Mouse (Mus musculus): ENCODE data around the gene Anxa3. TPM values are rescaled to one million over a fixed set of nuclear protein-coding genes. Genes with fewer than 3 reads are reported as not detected.

Anxa3 gene
- polyA plus RNA-seq, 1 experiment: 5.7 TPM

DNA sequence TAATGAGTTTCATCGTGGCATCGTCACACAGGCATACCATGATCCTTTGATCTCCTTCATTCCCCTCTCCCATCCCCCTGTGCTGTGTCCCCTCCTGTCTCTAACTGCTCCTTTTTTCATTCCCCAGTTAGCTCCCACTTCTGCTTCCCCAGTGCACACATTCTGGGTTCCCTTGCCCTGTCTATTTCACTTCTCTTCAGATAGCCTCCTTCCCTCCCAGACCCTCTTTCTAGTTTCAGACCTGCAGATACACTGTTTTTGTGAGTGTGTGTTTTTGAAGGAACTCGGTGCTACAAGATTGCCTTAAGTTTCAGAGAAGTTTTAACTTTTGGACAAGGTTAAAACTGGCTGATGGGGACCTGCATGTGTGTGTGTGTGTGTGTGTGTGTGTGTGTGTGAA is 88.5 kb downstream of the Anxa3 start:
- WGBS: 68% methylated on average over 3 of the region's 3 CpGs
- DNase-seq (ENCODE audit: low read depth in 1 of 2, low spot score in 2 of 2): no peak
- Histone ChIP-seq H3K27ac (ENCODE audit: insufficient read depth, low read length) (no peak overlapping the region), H3K36me3 (ENCODE audit: control insufficient read depth, insufficient read depth, low read length) (no peaks in the 10 kb centered on the region), H3K4me1 (ENCODE audit: control insufficient read depth, insufficient read depth, insufficient read length) (no peaks in the 10 kb centered on the region), H3K4me3 (ENCODE audit: extremely low read depth, insufficient read depth, insufficient read length) (no peak overlapping the region), H3K27me3 (ENCODE audit: control insufficient read depth, insufficient read depth, low read length) (no peaks in the 10 kb centered on the region)
- no peak for TF ChIP-seq POLR2A (IDR thresholded peaks at IDR 0.05; ENCODE audit: low read depth, low read length)
- no peak for TF ChIP-seq CTCF (IDR thresholded peaks at IDR 0.05; ENCODE audit: extremely low read depth, insufficient read depth, insufficient read length, insufficient replicate concordance)

DNA sequence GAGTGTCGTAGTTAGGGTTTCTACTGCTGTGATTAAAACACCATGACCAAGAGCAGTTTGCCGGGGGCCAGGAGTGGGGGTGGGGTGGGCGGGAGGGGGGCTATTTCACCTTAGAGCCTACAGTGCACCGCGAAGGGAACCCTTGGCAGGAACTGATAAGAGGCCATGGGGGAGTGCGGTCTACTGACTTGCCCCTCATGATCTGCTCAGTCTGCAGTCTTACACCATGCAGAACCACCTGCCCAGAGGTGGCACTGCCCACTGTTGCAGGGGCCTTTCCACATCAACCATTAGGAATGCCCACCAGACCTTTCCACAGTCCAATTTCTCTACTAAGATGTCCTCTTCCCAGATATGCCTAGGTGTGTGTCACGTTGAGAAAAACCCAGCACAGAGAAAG is 92.1 kb downstream of the Anxa3 start:
- WGBS: 45% methylated on average over 7 of the region's 7 CpGs
- TF ChIP-seq POLR2A (IDR thresholded peaks at IDR 0.05; ENCODE audit: low read depth, low read length) (no peak), CTCF (IDR thresholded peaks at IDR 0.05; ENCODE audit: extremely low read depth, insufficient read depth, insufficient read length, insufficient replicate concordance) (no peak)
- Histone ChIP-seq H3K27me3 (ENCODE audit: control insufficient read depth, insufficient read depth, low read length) (no peaks in the 10 kb centered on the region), H3K27ac (ENCODE audit: insufficient read depth, low read length) (no peak overlapping the region), H3K36me3 (ENCODE audit: control insufficient read depth, insufficient read depth, low read length) (no peaks in the 10 kb centered on the region), H3K4me1 (ENCODE audit: control insufficient read depth, insufficient read depth, insufficient read length) (no peaks in the 10 kb centered on the region), H3K4me3 (ENCODE audit: extremely low read depth, insufficient read depth, insufficient read length) (no peak overlapping the region)
- no peak for DNase-seq (ENCODE audit: low read depth in 1 of 2, low spot score in 2 of 2)

DNA sequence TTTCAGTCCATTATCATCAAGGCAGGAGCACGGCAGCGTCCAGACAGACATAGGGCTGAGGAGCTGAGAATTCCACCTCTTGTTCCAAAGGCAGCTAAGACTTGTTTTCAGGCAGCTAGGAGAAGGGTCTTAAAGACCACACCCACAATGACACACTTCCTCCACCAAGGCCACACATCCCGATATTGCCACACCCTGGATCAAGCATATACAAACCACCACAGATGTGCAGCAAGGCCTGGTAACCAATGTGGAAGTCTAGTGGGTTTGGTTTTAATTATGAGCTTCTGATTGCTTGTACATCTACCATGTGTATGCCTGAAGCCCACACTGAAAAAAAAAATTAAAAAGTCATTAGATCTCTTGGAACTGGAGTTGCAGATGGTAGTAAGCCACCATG is 95.3 kb downstream of the Anxa3 start:
- Histone ChIP-seq H3K4me1 (ENCODE audit: control insufficient read depth, insufficient read depth, insufficient read length) (no peaks in the 10 kb centered on the region), H3K27me3 (ENCODE audit: control insufficient read depth, insufficient read depth, low read length) (no peaks in the 10 kb centered on the region), H3K4me3 (ENCODE audit: extremely low read depth, insufficient read depth, insufficient read length) (no peak overlapping the region), H3K36me3 (ENCODE audit: control insufficient read depth, insufficient read depth, low read length) (no peaks in the 10 kb centered on the region), H3K27ac (ENCODE audit: insufficient read depth, low read length) (no peak overlapping the region)
- TF ChIP-seq POLR2A (IDR thresholded peaks at IDR 0.05; ENCODE audit: low read depth, low read length) (no peak), CTCF (IDR thresholded peaks at IDR 0.05; ENCODE audit: extremely low read depth, insufficient read depth, insufficient read length, insufficient replicate concordance) (no peak)
- 77% methylated on average over 3 of the region's 3 CpGs for WGBS
- no peak for DNase-seq (ENCODE audit: low read depth in 1 of 2, low spot score in 2 of 2)

DNA sequence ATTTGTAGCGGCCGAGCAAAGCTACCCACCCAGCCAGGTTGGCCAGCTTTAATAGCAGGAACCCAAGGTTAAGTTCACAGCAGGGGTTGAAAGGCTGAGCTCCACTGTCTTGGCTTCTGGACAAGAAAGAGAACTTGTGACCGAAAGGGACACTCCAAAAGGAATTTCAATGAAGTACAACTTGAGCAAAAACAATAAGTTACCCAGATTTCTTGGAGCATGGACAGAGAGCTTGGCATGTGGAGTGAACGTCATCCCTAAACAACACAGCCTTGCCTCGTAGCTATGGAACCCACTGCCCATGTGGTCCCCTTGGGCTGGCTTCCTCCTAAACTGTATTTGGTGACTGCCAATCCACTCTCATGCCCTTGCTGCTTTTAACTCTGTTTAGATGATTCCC is 97.2 kb downstream of the Anxa3 start:
- TF ChIP-seq POLR2A (IDR thresholded peaks at IDR 0.05; ENCODE audit: low read depth, low read length): no peak
- TF ChIP-seq CTCF (IDR thresholded peaks at IDR 0.05; ENCODE audit: extremely low read depth, insufficient read depth, insufficient read length, insufficient replicate concordance): no peak

More for the DNA sequence above, 97.2 kb downstream of the Anxa3 start:
- Histone ChIP-seq H3K4me3 (ENCODE audit: extremely low read depth, insufficient read depth, insufficient read length) (no peak overlapping the region), H3K4me1 (ENCODE audit: control insufficient read depth, insufficient read depth, insufficient read length) (no peaks in the 10 kb centered on the region), H3K27me3 (ENCODE audit: control insufficient read depth, insufficient read depth, low read length) (no peaks in the 10 kb centered on the region), H3K36me3 (ENCODE audit: control insufficient read depth, insufficient read depth, low read length) (no peaks in the 10 kb centered on the region), H3K27ac (ENCODE audit: insufficient read depth, low read length) (no peak overlapping the region)
- DNase-seq (ENCODE audit: low read depth in 1 of 2, low spot score in 2 of 2): no peak
- WGBS: 90% methylated on average over 5 of the region's 5 CpGs

Other genes with a start within 250 kb of the Anxa3 start
- gene Bmp2k, start 204.3 kb downstream of the Anxa3 start, polyA plus RNA-seq (2012; rRNA removed): 32.6 and 33.3 TPM in 2 replicates